Mouse (Mus musculus): ENCODE measurements at regions not wholly inside any gene's neighbourhood (a gene's known extent, or its start where the extent isn't known, plus 50 kb on each side); places are given as distances from the start of the nearest gene placed in this dataset.

DNA sequence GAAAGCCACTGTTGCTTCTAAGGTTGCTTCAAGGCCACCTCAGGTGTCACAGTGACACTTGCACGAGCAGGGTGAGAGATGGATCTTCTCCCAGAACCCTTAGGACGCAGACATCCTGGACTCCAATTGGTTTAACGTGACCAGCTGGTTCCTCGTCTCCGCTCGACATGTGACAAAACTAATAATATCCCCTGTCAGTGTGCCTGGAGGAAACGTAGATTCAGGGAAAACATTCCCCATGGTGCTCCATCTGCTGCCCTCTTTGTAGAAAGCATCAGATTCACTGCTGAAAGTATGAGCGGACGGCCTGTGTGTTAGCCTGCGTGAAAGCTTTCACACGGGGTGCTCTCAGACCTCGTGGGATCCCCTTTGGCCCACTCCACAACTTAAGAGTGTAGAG is 390.0 kb upstream of the Slc35b3 start:
- DNase-seq = peak; percentile 83 to 86

DNA sequence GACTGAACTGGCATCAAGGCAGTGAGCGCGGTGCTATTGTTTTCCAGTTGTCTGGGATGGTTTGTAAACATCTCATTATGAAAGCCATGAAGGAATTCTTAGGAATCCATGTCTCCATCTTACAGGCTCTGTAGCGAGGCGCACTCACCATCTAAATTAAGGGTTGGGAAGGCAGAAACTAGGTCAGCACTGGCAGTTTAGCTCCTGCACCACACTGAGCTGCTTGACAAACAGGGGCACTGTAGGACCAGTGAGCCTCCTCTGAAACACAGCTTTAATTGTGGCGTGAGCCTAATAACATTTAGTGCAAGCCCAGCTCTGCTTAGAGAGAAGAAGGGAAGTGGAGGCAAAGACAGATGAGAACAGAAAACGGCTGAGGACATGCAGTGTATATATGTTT is 387.1 kb upstream of the Slc35b3 start:
- DNase-seq = peak; percentile 59 to 60

GRCm38 (mm10) chr13:39334874-39335273 is 374.2 kb upstream of the Slc35b3 start:
- DNase-seq = no peak

DNA sequence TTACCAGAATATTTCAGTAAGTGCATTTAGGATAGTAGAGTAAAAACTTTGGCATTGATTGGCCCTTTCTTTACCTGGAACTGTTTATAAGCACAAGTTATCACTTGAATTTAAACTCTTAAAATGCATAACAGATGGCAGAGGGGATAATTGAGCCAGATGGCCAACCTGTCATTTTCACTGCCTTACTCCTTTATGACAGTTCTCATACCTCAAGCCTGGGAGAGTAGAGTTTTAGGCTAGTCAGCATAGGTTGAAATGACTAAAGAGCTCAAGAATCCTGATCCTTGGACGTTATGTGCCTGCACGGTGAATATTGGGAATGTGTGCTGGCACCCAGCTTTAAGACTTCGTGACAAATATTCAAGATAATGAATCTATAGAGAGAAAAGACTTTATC is 369.1 kb upstream of the Slc35b3 start:
- peak in 1 of 2 experiments; percentile 27 for DNase-seq

GRCm38 (mm10) chr13:39326176-39326575 is 365.5 kb upstream of the Slc35b3 start:
- no peak for DNase-seq

DNA sequence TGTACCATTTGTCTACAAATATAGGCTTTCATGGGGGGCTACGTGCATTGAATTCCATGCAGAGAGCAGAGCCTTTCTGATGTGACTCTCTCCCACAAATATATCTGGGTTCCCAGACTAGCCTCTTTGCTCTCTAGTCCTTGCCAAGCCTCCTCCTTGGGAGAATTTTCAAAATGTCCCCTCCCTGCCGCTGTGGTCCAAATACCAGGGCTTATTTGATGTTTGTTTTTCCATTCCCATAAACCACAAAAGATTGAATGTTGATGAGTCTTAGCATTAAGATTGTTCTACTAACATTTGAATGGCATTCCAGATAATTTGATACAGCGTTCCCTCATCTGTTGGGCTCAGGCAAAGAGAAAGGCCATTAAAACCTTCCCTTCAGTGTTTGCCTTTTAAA is 360.4 kb upstream of the Slc35b3 start:
- no peak for DNase-seq

GRCm38 (mm10) chr13:39309758-39310157 is 349.1 kb upstream of the Slc35b3 start:
- DNase-seq = no peak

DNA sequence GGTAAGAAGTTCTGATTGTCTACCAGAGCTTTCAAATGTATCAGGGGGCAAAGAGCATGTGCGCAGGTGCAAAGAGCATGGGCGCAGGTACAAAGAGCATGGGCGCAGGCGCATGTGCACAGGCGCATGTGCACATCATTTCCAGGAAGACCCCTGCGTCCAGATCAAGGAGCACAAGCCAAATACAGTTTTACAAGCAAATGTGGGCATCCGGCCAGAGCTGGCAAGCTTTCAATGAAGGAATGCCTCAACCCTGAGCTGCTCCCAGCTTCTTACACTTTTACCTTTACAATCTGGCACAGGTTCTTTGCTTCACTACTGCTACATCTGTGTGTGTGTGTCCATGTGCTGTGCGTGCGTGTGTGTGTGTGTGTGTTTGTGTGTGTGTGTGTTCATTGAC is 347.2 kb upstream of the Slc35b3 start:
- peak; percentile 8 to 40 for DNase-seq

GRCm38 (mm10) chr13:39306851-39307250 is 346.2 kb upstream of the Slc35b3 start:
- no peak for DNase-seq

DNA sequence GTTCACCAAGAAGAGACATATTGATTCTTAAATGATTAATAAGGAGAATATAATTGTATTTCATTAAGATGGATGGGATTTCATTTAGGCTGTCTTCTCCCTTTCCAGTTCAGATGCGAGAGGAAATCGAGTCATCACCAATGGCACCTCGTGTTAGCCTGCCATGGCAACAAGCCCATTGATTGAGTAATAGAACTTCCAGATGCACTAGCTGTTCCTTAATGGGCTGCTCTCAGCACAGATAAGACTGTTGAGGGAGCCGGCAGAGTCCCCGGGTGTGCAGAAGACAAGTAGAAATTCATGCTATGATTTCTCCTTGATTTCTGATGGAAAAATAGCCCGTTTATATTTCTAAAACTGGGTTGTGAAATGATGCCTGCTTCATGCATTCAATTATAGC is 336.5 kb upstream of the Slc35b3 start:
- no peak for DNase-seq

DNA sequence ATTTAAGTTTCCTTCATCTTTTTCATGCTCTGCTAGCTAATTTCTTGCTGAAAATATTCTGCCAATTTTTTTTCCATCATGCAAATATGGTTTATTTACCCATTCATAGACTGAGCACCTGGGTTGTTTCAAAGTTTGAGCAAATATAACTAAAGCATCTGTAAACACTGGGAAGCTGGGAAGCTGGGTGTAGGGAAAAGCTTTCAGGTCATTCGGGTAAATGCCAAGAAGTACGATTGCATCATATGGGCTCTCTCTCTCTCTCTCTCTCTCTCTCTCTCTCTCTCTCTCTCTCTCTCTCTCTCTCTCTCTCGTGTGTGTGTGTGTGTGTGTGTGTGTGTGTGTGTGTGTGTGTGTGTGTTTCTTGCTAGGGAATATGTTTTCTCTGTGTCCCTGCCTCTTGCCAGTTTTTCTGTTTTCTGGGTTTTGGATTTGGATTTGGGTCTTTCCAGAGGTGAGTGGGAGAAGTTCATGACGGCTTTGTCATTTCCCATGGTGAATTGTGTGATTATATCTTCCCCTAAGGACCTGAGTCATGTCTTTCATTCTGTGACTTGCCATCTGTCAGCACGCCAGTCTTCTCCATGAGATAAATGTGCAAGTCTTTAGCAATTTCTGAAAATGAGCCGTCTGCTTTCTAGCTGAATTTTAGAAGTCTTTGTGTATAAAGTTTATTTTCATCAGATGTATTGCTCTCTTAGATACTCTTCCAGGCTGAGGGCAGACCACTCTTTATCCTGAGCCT is 329.7 kb upstream of the Slc35b3 start:
- no peak for DNase-seq

GRCm38 (mm10) chr13:39282272-39282671 is 321.6 kb upstream of the Slc35b3 start:
- no peak for DNase-seq

DNA sequence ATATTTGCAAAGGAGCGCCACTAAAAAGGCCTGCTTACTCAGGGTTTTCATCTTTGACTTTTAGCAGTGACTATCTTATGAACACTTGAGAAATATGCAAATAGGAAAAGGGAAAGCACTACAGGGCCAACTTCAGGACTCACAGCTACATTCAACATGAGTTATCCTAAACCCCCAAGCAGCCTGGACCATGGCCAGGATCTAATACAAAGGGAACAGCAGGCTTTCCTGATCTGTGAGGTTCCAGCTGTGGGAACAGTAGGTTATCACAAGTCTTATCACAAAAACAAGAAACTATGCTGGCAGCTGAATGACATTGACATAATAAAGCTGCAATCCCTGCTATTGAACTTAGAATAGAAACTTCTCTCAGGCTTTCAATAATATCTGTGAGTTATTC is 317.4 kb upstream of the Slc35b3 start:
- DNase-seq = no peak

DNA sequence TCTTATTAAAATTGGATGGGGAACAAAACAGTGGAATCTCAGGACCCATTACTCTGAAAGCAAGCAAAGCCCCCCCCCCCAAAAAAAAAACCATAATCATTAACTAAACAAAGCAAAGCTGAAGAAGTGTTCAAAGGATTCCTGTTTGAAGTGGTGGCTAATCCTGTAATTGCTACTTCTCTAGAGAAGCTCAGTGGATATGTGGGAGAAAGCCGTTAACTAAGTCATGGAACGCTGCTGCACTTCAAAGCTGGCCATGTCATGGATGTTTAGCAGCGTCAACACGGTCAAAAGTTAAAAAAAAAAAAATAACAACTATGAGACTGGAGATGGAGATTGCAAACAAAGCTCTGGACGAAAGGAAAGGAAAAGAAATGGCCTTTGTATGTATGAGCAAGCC is 305.3 kb upstream of the Slc35b3 start:
- no peak for DNase-seq

DNA sequence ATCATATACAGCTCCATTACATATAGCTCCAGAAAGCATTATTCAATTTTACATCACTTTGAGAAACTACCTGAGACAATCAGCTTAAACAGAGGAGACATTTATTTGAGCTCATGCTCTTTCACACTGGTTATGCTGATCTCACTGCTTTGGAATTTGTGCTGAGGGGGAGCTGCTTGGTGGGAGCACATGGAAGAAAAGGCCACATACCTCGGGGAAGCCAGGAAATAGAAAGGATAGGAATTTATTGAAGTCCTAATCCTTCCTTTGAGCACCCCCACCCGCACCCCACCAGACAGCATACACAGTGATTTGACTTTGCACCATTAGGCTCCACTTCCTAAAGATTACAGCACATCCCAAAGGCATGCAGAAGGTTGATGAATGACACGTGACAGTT is 296.0 kb upstream of the Slc35b3 start:
- no peak for DNase-seq

DNA sequence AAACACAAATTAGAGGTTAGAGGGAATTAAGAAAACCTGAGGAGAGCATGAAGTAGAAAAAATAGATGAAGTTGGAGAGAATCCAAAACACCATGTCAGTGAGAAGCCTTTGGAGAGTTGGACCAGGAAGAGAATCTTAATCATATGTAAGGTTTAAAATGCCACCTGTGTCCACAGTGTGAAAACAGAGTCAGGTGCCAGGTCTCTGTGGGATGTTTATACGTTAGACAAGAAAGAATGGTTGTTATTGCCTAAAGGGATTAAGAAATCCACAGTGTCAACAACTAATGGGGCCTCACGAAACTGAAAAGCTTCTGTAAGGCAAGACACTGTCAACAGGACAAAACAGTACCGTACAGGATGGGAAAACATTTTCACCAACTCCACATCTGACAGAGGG is 294.7 kb upstream of the Slc35b3 start:
- peak in 1 of 2 experiments; percentile 29 for DNase-seq

- DNase-seq = no peak
These were observed 291.9 kb upstream of the Slc35b3 start for GRCm38 (mm10) chr13:39252591-39252990.

GRCm38 (mm10) chr13:39250096-39250495 is 289.4 kb upstream of the Slc35b3 start:
- no peak for DNase-seq

DNA sequence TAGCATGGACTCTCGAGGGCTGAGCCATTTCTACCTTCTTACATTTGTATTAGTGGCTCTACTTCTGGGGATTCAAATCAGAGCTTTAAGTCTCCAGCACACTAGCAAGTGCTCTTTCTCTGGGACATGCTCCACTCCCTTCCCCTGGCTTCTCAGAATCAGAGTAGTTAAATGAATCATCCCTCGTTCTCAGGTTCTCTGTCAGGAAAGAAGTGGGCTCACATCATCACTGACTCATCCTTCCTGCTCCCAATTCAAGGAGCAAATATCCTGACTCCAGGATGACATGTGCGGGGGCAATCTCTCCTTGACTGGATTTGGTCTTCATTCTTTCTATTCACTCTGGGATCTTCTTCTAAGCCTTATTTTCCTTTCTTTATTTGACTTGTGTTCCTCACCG is 266.2 kb upstream of the Slc35b3 start:
- no peak for DNase-seq

DNA sequence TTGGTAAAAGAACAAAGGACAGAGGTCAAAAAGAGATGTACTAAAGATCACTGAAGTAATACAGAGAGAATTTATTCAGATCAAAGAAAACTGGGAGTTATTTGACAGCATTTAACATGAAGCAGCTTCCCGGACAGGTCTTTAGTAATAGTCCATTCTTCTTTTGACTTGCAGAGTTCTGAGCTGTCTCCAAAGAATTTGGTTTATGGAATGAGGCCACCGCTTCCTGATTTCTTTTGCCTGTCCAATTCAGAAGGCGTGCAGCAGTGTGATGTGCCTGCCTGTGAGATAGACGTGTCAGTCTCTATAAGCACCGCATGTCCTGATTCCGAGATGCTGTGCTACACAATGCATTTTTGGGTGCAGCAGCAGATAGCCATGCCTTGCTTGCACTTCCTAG is 265.0 kb upstream of the Slc35b3 start:
- no peak for DNase-seq

DNA sequence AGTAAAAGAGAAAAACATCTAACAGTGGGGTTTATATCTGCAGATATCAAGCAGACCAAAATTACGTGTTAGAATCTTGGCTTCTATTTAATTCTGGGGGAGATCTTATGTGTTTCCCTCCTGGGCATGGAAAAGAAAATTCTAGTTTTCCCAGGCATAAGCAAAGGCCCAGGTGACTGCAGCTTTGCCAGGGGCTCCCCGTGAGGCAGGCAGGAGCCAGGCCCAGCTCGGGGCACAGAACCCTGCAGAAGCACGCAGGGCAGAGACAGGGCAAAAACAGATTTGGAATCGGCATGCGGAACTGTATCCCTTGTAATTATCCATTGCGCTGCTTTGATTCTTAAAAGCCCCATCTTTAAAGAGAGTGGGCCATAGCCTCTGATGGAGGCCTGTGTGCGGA is 250.4 kb upstream of the Slc35b3 start:
- DNase-seq = peak; percentile 22 to 46

DNA sequence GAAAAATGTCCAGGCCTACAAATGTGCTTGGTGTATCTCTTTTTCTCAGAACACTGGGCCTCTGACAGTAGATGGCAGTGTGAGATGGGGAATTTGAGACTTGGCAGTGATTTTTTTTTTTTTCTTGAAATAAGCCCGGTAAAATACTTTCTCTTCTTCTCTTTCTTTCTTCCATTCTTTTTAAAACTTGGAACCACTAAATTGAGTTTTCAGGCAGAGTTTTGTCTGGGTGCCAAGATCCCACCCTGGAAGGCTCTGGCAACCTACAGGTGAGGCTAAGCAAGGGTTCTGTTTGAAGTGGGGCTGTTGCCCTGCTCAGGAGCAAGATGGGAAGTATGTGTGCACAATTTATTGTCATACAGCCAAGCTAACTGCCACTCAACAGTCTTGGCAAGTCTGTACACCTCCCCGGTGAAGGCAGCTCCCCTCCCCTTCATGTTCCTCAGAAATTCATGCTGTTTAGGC is 223.1 kb upstream of the Slc35b3 start:
- DNase-seq = peak; percentile 41

GRCm38 (mm10) chr13:39161980-39162379 is 201.3 kb upstream of the Slc35b3 start:
- DNase-seq = no peak

GRCm38 (mm10) chr13:39127942-39128341 is 167.3 kb upstream of the Slc35b3 start:
- DNase-seq = no peak

GRCm38 (mm10) chr13:39092058-39092457 is 131.4 kb upstream of the Slc35b3 start:
- DNase-seq = no peak
